Comparison of ENCODE assay signal across 1 mouse cellular context in the genomic region with DNA sequence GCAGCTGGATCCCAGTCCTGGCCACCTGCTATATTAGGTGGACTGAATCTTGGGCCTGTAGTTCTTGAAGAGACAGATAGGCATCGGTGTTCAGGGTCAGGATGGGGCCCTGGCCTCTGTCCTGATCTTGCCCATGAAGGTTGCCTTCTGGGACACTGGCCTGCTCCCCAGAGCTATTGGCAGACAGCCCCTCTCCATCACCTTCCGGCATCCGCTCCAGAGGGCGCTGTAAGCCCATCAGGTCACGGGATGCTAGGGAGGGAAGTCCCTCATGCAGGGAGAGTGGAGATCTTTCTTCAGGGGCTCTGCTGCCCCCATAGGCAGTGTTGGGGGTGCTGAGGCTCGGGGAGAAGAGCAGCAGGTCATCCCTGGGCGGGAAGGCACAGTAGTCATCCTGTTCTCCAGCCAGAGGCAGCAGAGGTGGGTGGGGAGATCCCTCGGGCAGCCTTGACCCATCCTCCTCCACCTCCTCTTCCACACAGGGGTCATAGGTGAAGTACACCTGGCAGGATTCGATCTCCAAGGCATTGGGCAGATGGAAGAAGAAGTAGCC.
TF ChIP-seq lines count a peak whose summit lies in the region.

No protein-coding gene starts in this region.

TF ChIP-seq in CH12.LX, 34 proteins besides CTCF, POLR2A, EP300 and RAD21 (continued from another document):
- TF ChIP-seq RCOR1 (conservative IDR thresholded peaks at IDR 0.05; ENCODE audit: low read depth, low read length) (no peak), USF1 (IDR thresholded peaks at IDR 0.05; ENCODE audit: low read depth, low read length) (no peak), HCFC1 (IDR thresholded peaks at IDR 0.05; ENCODE audit: low read depth, low read length) (no peak), SMC3 (IDR thresholded peaks at IDR 0.05; ENCODE audit: low read depth, low read length) (peak; percentile 41), ZC3H11A (IDR thresholded peaks at IDR 0.05; ENCODE audit: low read depth, low read length) (no peak), MXI1 (IDR thresholded peaks at IDR 0.05; ENCODE audit: low read depth, low read length) (no peak)
